Mouse (Mus musculus) cortical plate, adult 2 months (tissue): Measurements from ENCODE around the gene Scgn. TPM values are rescaled to one million over a fixed set of nuclear protein-coding genes. Genes with fewer than 3 reads are reported as not detected.

Experiments
- H3K27ac ChIP-seq: fragments of 200-500 bp; 2 replicates; pipeline ENCODE4 v1.5.1; 2012; ENCODE audit warnings: low read length, control low read depth, inconsistent platforms; ENCODE audit not compliant: insufficient read depth
- H3K4me1 ChIP-seq: fragments of 200-500 bp; 2 replicates; pipeline ENCODE4 v1.6.1; 2011; ENCODE audit warnings: low read length; ENCODE audit not compliant: control insufficient read depth, insufficient read depth
- H3K4me3 ChIP-seq: fragments of 200-500 bp; 2 replicates; pipeline ENCODE4 v1.5.1; 2011; ENCODE audit warnings: mild to moderate bottlenecking, low read length, control low read depth; ENCODE audit not compliant: insufficient read depth
- CTCF ChIP-seq: fragments of 200-500 bp; IDR thresholded peaks from 2 replicates; pipeline ENCODE4 v1.5.1; 2011; ENCODE audit warnings: mild to moderate bottlenecking, control low read depth, low read length; ENCODE audit not compliant: insufficient read depth; ENCODE audit errors: extremely low read depth
- POLR2A ChIP-seq: fragments of 200-500 bp; IDR thresholded peaks from 2 replicates; pipeline ENCODE4 v1.6.1; 2011; ENCODE audit warnings: mild to moderate bottlenecking, low read length, control low read depth; ENCODE audit not compliant: insufficient read depth; ENCODE audit errors: extremely low read depth
- polyA plus RNA-seq: library from polyadenylated mRNA; depleted of rRNA; stranded (reverse); fragments of >200 nt; gene quantifications from 2 replicates; pipeline ENCODE4 v1.2.3, GENCODE M21; 2012; rRNA removed

Scgn gene
- polyA plus RNA-seq = 0.42 and 0.62 TPM in 2 replicates

GRCm38 (mm10) chr13:23990928-23991327 lies at the start of gene Scgn:
Gene Scgn, minus strand, starts transcription at chr13:23991214.
- Histone ChIP-seq H3K4me1 (no peaks in the 10 kb centered on the region), H3K4me3 (no peak within 1 kb of the TSS; the same call in 1 of the 2 replicates), H3K27ac (no peak within 1 kb of the TSS)
- TF ChIP-seq CTCF (no peak), POLR2A (no peak)

- H3K27ac ChIP-seq = no peak overlapping the region
- TF ChIP-seq CTCF (no peak), POLR2A (no peak)
- H3K4me3 ChIP-seq = no peak overlapping the region
- no peaks in the 10 kb centered on the region for H3K4me1 ChIP-seq
Observed at GRCm38 (mm10) chr13:24040221-24040620, 49.2 kb upstream of the Scgn start.

- TF ChIP-seq POLR2A (no peak), CTCF (no peak)
- Histone ChIP-seq H3K4me3 (no peak overlapping the region), H3K4me1 (no peaks in the 10 kb centered on the region), H3K27ac (no peak overlapping the region)
Observed at GRCm38 (mm10) chr13:24037502-24037901, 46.5 kb upstream of the Scgn start.

GRCm38 (mm10) chr13:24036150-24036549 lies 45.1 kb upstream of the Scgn start:
- TF ChIP-seq POLR2A = no peak
- no peak for TF ChIP-seq CTCF
- no peaks in the 10 kb centered on the region for H3K4me1 ChIP-seq
- H3K27ac ChIP-seq = no peak overlapping the region
- no peak overlapping the region for H3K4me3 ChIP-seq

- no peak overlapping the region for H3K4me3 ChIP-seq
Observed at GRCm38 (mm10) chr13:24027191-24028170, 36.5 kb upstream of the Scgn start.

GRCm38 (mm10) chr13:24018515-24018914 lies 27.5 kb upstream of the Scgn start:
- no peak overlapping the region for H3K4me3 ChIP-seq
- no peak overlapping the region for H3K27ac ChIP-seq
- TF ChIP-seq CTCF = no peak
- no peak for TF ChIP-seq POLR2A
- H3K4me1 ChIP-seq = no peaks in the 10 kb centered on the region

More at GRCm38 (mm10) chr13:24027191-24028170, 36.5 kb upstream of the Scgn start:
- Histone ChIP-seq H3K4me1 (no peaks in the 10 kb centered on the region), H3K27ac (no peak overlapping the region)
- no peak for TF ChIP-seq CTCF
- TF ChIP-seq POLR2A = no peak

- TF ChIP-seq CTCF = no peak
- no peak for TF ChIP-seq POLR2A
- H3K27ac ChIP-seq = no peak overlapping the region
- no peak overlapping the region for H3K4me3 ChIP-seq
- H3K4me1 ChIP-seq = no peaks in the 10 kb centered on the region
Observed at GRCm38 (mm10) chr13:24005528-24005927, 14.5 kb upstream of the Scgn start.

GRCm38 (mm10) chr13:24001797-24002196 lies 10.8 kb upstream of the Scgn start:
- Histone ChIP-seq H3K4me3 (no peak overlapping the region), H3K4me1 (no peaks in the 10 kb centered on the region), H3K27ac (no peak overlapping the region)
- TF ChIP-seq POLR2A (no peak), CTCF (no peak)

- no peak overlapping the region for H3K4me3 ChIP-seq
- TF ChIP-seq POLR2A (no peak), CTCF (no peak)
- H3K27ac ChIP-seq = no peak overlapping the region
- H3K4me1 ChIP-seq = no peaks in the 10 kb centered on the region
Observed at GRCm38 (mm10) chr13:24001081-24001480, 10.1 kb upstream of the Scgn start.

GRCm38 (mm10) chr13:23998826-23999225 lies 7.8 kb upstream of the Scgn start:
- no peak overlapping the region for H3K27ac ChIP-seq
- H3K4me1 ChIP-seq = no peaks in the 10 kb centered on the region
- TF ChIP-seq CTCF (no peak), POLR2A (no peak)
- H3K4me3 ChIP-seq = no peak overlapping the region
